Mouse (Mus musculus): ENCODE data around the gene Akt1s1. TPM values are rescaled to one million over a fixed set of nuclear protein-coding genes. Genes with fewer than 3 reads are reported as not detected.
"Not testable (repeated sequence)": the region's sequence is repeated elsewhere in the genome, so short reads cannot be mapped to it uniquely, and the experiment has no call there.

Gene Akt1s1
- polyA plus RNA-seq, 1 experiment from 2014 or later: 108 TPM

DNA sequence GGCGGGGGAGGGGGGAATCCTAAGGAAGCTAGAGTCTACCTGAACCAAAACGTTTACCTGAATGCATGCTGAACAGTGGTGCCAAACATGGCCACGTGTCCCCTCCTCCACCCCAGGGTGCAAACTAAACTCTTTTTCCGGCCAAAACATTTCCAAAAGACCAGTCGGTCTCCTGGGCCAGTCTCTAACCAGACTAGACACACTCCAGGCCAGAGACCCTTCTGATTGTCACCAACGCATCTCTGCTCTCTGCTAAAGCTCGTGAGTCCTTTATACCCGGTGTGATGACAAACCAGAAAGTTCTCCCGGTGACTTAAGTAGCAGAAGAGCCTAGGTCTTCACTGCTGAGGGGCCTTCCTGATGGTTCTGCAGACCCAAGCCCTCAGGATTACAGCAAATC, 19.0 kb downstream of the Akt1s1 start:
- peaks cover 36% of the 10 kb centered on the region for H3K36me3 ChIP-seq
- H3K27ac ChIP-seq: no peak overlapping the region
- no peaks in the 10 kb centered on the region for H3K27me3 ChIP-seq (replicated peaks)
- H3K4me2 ChIP-seq (replicated peaks): peak overlapping the region; percentile 86
- peak overlapping the region; percentile 99 for H3K9ac ChIP-seq
- WGBS: 68% methylated on average over 9 of the region's 9 CpGs
- H3K4me3 ChIP-seq: peak overlapping the region; percentile 97
- peaks cover 42% of the 10 kb centered on the region for H3K4me1 ChIP-seq
- H3K9me3 ChIP-seq: no peaks in the 10 kb centered on the region
- ATAC-seq (ENCODE audit: low FRiP score, low read depth): no peak

- H3K9ac ChIP-seq: peak overlapping the region; percentile 99
- H3K36me3 ChIP-seq: peaks cover 29% of the 10 kb centered on the region
- H3K27ac ChIP-seq: peak overlapping the region; percentile 99; the same call in 1 of the 2 replicates
- H3K4me2 ChIP-seq (replicated peaks): peak overlapping the region; percentile 86
- WGBS: 9% methylated on average over 16 of the region's 16 CpGs
- H3K4me1 ChIP-seq: peaks cover 42% of the 10 kb centered on the region
- H3K9me3 ChIP-seq: no peaks in the 10 kb centered on the region
- peak overlapping the region; percentile 97 for H3K4me3 ChIP-seq
- no peak for ATAC-seq (ENCODE audit: low FRiP score, low read depth)
- no peaks in the 10 kb centered on the region for H3K27me3 ChIP-seq (replicated peaks)
These were observed 19.7 kb downstream of the Akt1s1 start for GRCm38 (mm10) chr7:44868465-44868864.

DNA sequence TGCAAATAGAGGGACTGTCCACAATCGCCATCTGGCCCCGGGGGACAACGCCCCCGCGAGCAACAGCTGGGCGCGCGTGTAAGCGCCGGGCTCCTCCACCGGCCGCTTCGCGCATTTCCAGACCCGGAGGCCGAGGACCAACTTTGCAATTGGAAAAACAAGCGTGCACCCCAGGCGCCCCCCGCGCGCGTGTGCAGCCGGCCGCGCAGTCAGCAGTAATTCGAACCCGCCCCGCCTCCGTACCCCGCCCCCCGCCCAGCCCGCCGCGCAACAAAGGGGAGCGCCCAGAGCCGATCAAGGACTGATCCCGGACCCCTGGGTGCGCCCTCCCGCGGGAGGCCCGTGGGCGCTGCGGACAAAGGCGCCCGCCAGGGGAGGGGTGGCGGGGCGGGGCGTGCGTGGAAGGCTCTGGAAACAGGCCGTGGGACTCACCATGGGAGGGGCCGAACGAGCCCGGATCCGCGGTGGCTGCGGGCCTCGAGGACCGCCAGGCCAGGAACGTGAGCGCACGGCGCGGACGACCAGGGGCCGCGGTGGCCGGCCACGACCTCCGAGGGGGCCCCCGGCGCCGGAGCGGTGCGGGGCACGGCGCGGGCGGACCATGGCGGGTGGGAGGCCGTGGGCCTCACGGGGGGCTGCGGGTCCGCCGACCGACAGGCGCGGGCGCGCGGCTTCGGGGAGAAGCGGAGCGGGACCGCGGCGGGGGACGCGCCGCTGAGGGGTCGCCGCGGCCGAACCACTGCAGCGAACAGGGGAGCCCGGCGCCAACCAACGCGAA, 20.3 kb downstream of the Akt1s1 start:
- no peaks in the 10 kb centered on the region for H3K9me3 ChIP-seq
- H3K27me3 ChIP-seq (replicated peaks): no peaks in the 10 kb centered on the region
- ATAC-seq (ENCODE audit: low FRiP score, low read depth): peak; percentile 43
- peaks cover 42% of the 10 kb centered on the region for H3K4me1 ChIP-seq
- peak overlapping the region; percentile 99 for H3K27ac ChIP-seq
- peak overlapping the region; percentile 86 for H3K4me2 ChIP-seq (replicated peaks)
- H3K36me3 ChIP-seq: peaks cover 23% of the 10 kb centered on the region
- peak overlapping the region; percentile 97 for H3K4me3 ChIP-seq
- WGBS: under 1% methylated on average over 108 of the region's 108 CpGs
- peak overlapping the region; percentile 99 for H3K9ac ChIP-seq

DNA sequence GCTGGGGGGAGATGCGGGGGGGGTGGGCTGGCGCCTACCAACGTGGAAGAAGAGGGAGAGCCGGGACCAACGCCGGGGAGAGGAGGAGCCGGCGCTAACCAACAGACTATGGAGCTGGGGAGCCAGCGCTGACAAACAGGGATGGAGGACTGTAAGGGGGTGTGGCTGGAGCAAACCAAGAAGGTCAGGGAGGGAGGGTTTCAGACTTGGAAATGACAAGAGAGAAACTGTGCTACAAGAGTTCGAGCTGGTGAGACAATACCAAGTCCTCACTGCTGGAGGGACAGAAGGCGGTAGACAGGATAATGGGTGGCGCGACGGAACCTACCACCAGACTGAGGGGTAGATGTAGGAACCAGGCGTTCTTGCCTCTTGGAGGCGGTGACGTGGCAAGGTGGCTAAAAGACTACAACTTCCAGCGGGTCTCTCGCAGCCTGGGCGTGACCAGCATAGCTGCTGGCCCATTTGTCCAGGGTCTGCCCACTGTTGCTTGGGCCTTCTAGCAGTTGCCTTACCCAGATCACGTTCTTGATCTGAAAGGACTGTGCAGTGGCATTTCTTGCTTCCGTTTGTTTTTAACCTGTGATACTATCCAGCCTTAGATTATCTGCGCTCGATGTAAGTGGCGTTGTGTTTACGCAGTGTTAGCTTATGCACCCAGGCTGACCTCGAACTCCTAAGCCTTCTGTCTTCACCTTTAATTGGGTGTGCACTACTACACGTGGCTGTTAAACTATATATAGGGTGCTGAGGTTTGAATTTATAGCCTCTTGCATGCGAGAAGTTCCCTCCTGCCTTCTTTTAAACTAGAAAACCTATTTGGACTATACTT, 21.1 kb downstream of the Akt1s1 start, which contains the start of gene Ptov1:
Gene Ptov1, minus strand, starts transcription at position 92 of the 832 bp plus-strand sequence.
- no peaks in the 10 kb centered on the region for H3K27me3 ChIP-seq (replicated peaks)
- WGBS: 11% methylated on average over 29 of the region's 29 CpGs
- peak within 1 kb of the TSS; percentile 99 for H3K27ac ChIP-seq
- H3K9me3 ChIP-seq: no peaks in the 10 kb centered on the region
- peak within 1 kb of the TSS; percentile 86 for H3K4me2 ChIP-seq (replicated peaks)
- peaks cover 42% of the 10 kb centered on the region for H3K4me1 ChIP-seq
- peak within 1 kb of the TSS; percentile 99 for H3K9ac ChIP-seq
- H3K36me3 ChIP-seq: peaks cover 15% of the 10 kb centered on the region
- peak; percentile 94 for ATAC-seq (ENCODE audit: low FRiP score, low read depth)
- peak within 1 kb of the TSS; percentile 97 for H3K4me3 ChIP-seq

DNA sequence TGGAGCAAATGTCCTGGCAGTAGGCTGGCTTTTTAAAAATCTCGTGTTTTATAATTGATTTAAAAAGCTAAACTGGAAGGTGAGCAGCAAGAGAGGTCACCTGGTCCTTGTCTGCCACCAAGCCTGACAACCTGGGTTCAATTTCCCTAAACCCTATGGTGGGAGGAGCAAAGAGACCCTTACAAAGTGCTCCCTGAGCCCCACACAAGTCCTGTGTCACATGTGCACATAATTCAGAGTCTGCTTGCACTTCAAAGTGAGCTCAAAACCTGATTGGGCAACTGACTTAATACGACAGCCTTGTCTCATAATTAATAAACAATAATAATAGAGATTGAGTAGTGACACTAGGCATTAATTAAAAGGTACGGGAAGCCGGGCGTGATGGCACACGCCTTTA, 21.8 kb downstream of the Akt1s1 start:
- Histone ChIP-seq H3K27me3 (replicated peaks) (no peaks in the 10 kb centered on the region), H3K9ac (no peak overlapping the region), H3K4me2 (replicated peaks) (peak overlapping the region; percentile 86), H3K4me3 (peak overlapping the region; percentile 97), H3K27ac (peak overlapping the region; percentile 99; the same call in 1 of the 2 replicates), H3K4me1 (peaks cover 35% of the 10 kb centered on the region), H3K9me3 (no peaks in the 10 kb centered on the region), H3K36me3 (peaks cover 9% of the 10 kb centered on the region)
- WGBS: 85% methylated on average over 6 of the region's 6 CpGs
- ATAC-seq (ENCODE audit: low FRiP score, low read depth): no peak

GRCm38 (mm10) chr7:44871181-44871580, 22.4 kb downstream of the Akt1s1 start:
- peaks cover 12% of the 10 kb centered on the region for H3K36me3 ChIP-seq
- H3K4me2 ChIP-seq (replicated peaks): no peak overlapping the region
- no peak overlapping the region for H3K4me3 ChIP-seq
- peaks cover 30% of the 10 kb centered on the region for H3K4me1 ChIP-seq
- H3K9ac ChIP-seq: no peak overlapping the region
- WGBS: 40% methylated on average over 1 of the region's 1 CpGs
- H3K27ac ChIP-seq: no peak overlapping the region
- H3K27me3 ChIP-seq (replicated peaks): no peaks in the 10 kb centered on the region
- no peak for ATAC-seq (ENCODE audit: low FRiP score, low read depth)
- H3K9me3 ChIP-seq: no peaks in the 10 kb centered on the region

DNA sequence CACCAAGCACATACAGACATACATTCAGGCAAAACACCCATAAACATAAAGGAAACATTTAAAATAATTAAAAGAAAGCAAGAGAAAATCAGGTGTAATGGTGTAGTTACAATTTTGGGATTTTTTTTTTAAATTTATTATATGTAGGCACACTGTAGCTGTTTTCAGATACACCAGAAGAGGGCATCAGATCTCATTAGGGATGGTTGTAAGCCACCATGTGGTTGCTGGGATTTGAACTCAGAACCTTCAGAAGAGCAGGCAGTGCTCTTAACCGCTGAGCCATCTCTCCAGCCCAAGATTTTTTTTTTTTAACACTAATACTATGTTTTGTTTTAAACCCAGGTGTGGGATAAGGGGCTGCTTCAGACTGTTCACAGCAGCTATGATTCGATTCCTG, 23.0 kb downstream of the Akt1s1 start:
- Histone ChIP-seq H3K36me3 (peaks cover 18% of the 10 kb centered on the region), H3K4me1 (peaks cover 24% of the 10 kb centered on the region)
- 85% methylated on average over 2 of the region's 2 CpGs for WGBS
- H3K4me3 ChIP-seq; H3K27ac ChIP-seq; H3K9me3 ChIP-seq; H3K9ac ChIP-seq; H3K4me2 ChIP-seq (replicated peaks); ATAC-seq (ENCODE audit: low FRiP score, low read depth); H3K27me3 ChIP-seq (replicated peaks): not testable (repeated sequence)

- WGBS: 93% methylated on average over 14 of the region's 14 CpGs
- Histone ChIP-seq H3K27ac (no peak overlapping the region), H3K9me3 (no peaks in the 10 kb centered on the region), H3K4me2 (replicated peaks) (no peak overlapping the region), H3K4me1 (no peaks in the 10 kb centered on the region), H3K9ac (no peak overlapping the region), H3K27me3 (replicated peaks) (no peaks in the 10 kb centered on the region), H3K4me3 (no peak overlapping the region), H3K36me3 (peaks cover 73% of the 10 kb centered on the region)
- no peak for ATAC-seq (ENCODE audit: low FRiP score, low read depth)
These were observed 29.0 kb downstream of the Akt1s1 start for GRCm38 (mm10) chr7:44877833-44878232.

DNA sequence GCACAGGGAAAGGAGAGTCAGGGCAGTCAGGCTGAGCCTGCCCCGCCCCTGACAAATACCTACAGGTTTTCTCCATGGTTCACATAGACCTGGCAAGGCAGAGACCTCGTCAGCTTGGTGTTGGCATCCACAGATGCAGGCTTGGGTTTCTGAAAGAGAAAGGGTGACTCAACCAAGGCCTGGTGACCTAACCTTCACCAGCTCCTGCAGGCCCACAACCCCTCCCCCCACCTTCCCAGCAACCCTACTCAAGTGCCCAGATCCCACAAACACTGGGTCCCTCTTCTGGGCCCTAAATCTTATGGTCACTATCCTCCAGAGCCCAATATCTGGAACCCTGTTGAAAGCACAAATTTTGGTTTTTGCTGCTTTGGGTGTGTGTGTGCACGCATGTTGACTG, 34.2 kb downstream of the Akt1s1 start:
- no peaks in the 10 kb centered on the region for H3K9me3 ChIP-seq
- no peak for ATAC-seq (ENCODE audit: low FRiP score, low read depth)
- no peaks in the 10 kb centered on the region for H3K4me1 ChIP-seq
- H3K4me2 ChIP-seq (replicated peaks): no peak overlapping the region
- H3K27ac ChIP-seq: no peak overlapping the region
- H3K27me3 ChIP-seq (replicated peaks): no peaks in the 10 kb centered on the region
- WGBS: 97% methylated on average over 3 of the region's 3 CpGs
- peaks cover 89% of the 10 kb centered on the region for H3K36me3 ChIP-seq
- no peak overlapping the region for H3K4me3 ChIP-seq
- H3K9ac ChIP-seq: no peak overlapping the region

- no peaks in the 10 kb centered on the region for H3K27me3 ChIP-seq (replicated peaks)
- no peak for ATAC-seq (ENCODE audit: low FRiP score, low read depth)
- no peak overlapping the region for H3K4me3 ChIP-seq
- H3K9me3 ChIP-seq: no peaks in the 10 kb centered on the region
- no peak overlapping the region for H3K27ac ChIP-seq
- H3K9ac ChIP-seq: no peak overlapping the region
- H3K36me3 ChIP-seq: peaks cover 89% of the 10 kb centered on the region
- H3K4me1 ChIP-seq: peaks cover 13% of the 10 kb centered on the region
- no peak overlapping the region for H3K4me2 ChIP-seq (replicated peaks)
- WGBS: 97% methylated on average over 5 of the region's 5 CpGs
These were observed 35.8 kb downstream of the Akt1s1 start for GRCm38 (mm10) chr7:44884637-44885036.

DNA sequence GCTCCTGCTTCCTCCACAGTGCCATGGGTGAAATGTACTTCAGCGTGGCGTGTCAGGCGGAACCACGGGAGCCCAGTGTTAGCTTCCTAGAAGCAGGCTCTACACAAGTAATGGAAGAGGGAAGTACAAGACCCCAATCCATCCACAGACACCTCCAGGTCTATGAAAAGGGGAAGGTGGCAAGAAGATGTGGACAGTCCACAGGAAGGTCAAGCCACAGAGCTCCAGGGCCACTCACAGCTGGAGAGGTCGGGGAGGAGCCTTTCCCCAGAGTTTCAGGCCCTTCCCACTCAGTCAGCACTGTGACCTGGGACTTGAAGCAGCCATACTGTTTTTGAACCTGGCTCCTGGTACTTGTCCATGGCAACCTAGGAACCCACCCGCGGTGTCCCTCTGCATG, 38.2 kb downstream of the Akt1s1 start:
- Histone ChIP-seq H3K36me3 (peaks cover 75% of the 10 kb centered on the region), H3K4me1 (peaks cover 30% of the 10 kb centered on the region), H3K4me3 (no peak overlapping the region), H3K27me3 (replicated peaks) (no peaks in the 10 kb centered on the region), H3K27ac (no peak overlapping the region), H3K9ac (no peak overlapping the region), H3K9me3 (no peaks in the 10 kb centered on the region), H3K4me2 (replicated peaks) (no peak overlapping the region)
- no peak for ATAC-seq (ENCODE audit: low FRiP score, low read depth)
- 89% methylated on average over 7 of the region's 7 CpGs for WGBS

Measured in neural tube, embryonic 12.5 days (tissue).